Mouse (Mus musculus) liver, embryonic 14.5 days (tissue): ENCODE measurements around the gene Gm4303. TPM values are rescaled to one million over a fixed set of nuclear protein-coding genes. Genes with fewer than 3 reads are reported as not detected.
"Not testable (repeated sequence)": the region's sequence is repeated elsewhere in the genome, so short reads cannot be mapped to it uniquely, and the experiment has no call there.

ENCODE experiments used
- ATAC-seq: fragments of 200-750 bp; cut with Nextera tagmentation; 2 replicates; pipeline ENCODE4 v1.8.0; 2017; ENCODE audit warnings: moderate number of reproducible peaks, mild to moderate bottlenecking, moderate library complexity; ENCODE audit not compliant: insufficient read depth
- DNase-seq, 3 experiments: peaks; one replicate each; pipeline ENCODE4 v3.0.0-alpha.2; 2012 to 2013; ENCODE audit warnings: low read depth in 3 of 3, low spot score in 3 of 3
- H3K27ac ChIP-seq: fragments of 300-500 bp; sonication (generic); 2 replicates; pipeline ENCODE4 v1.5.1; 2014; ENCODE audit warnings: moderate library complexity, mild to moderate bottlenecking, control low read depth, inconsistent platforms
- H3K27me3 ChIP-seq: fragments of 300-500 bp; sonication (generic); 2 replicates; pipeline ENCODE4 v1.6.1; 2014; ENCODE audit warnings: mild to moderate bottlenecking, low read length, moderate library complexity; ENCODE audit not compliant: control insufficient read depth, insufficient read depth
- H3K36me3 ChIP-seq: fragments of 300-500 bp; sonication (generic); replicated peaks from 2 replicates; pipeline ENCODE4 v1.6.1; 2014; ENCODE audit warnings: low read depth; ENCODE audit not compliant: control insufficient read depth, insufficient read depth
- H3K4me1 ChIP-seq, 2 experiments: fragments of 200-500 bp in 1 of 2; fragments of 300-500 bp in 1 of 2; sonication (generic) in 1 of 2; replicated peaks; 2 replicates each; pipeline ENCODE4 v1.6.1; 2012 to 2014; ENCODE audit warnings: antibody characterized with exemption in 1 of 2, inconsistent platforms in 1 of 2, low read length in 1 of 2; ENCODE audit not compliant: control insufficient read depth in 2 of 2, insufficient read depth in 2 of 2
- H3K4me2 ChIP-seq: fragments of 300-500 bp; sonication (generic); 2 replicates; pipeline ENCODE4 v1.6.1; 2014; ENCODE audit warnings: low read depth, mild to moderate bottlenecking, control low read depth, moderate library complexity
- H3K4me3 ChIP-seq, 2 experiments: fragments of 200-500 bp in 1 of 2; fragments of 300-500 bp in 1 of 2; sonication (generic) in 1 of 2; 2 replicates each; pipeline ENCODE4 v1.5.1; 2012 to 2014; ENCODE audit warnings: low read depth in 2 of 2, low read length in 2 of 2, mild to moderate bottlenecking in 2 of 2, control low read depth in 1 of 2, inconsistent platforms in 1 of 2, moderate library complexity in 1 of 2; ENCODE audit not compliant: insufficient read depth in 1 of 2
- H3K9ac ChIP-seq: fragments of 300-500 bp; sonication (generic); replicated peaks from 2 replicates; pipeline ENCODE4 v1.6.1; 2014; ENCODE audit warnings: mild to moderate bottlenecking, control low read depth, moderate library complexity
- H3K9me3 ChIP-seq: fragments of 300-500 bp; sonication (generic); 2 replicates; pipeline ENCODE4 v1.6.1; 2016; ENCODE audit warnings: low read length, mixed read lengths; ENCODE audit not compliant: control insufficient read depth
- WGBS: fragments of 180-500 bp; shearing (Covaris S2); extraction: QIAGEN DNeasy Blood & Tissue Kit; methylation state at CpG from one replicate; pipeline ENCODE4 v1.1.7; 2014; ENCODE audit not compliant: insufficient replicate concordance; 5-methylcytosine and 5-hydroxymethylcytosine counted together
- polyA plus RNA-seq, 2 experiments: library from polyadenylated mRNA; depleted of rRNA in 1 of 2; stranded (reverse) in 1 of 2; unstranded in 1 of 2; fragments of >200 nt; fragmentation: Nextera tagmentation in 1 of 2; extraction: Ambion mirVana in 1 of 2; gene quantifications; 2 replicates each; pipeline versions ENCODE4 v1.2.1 to v1.2.3; 2012 to 2014

Gm4303 gene
- polyA plus RNA-seq, 2 experiments, result not detected

- WGBS, result no CpG with 5 or more reads among the region's 2 CpGs
- ATAC-seq, result not testable (repeated sequence)
Measured at GRCm38 (mm10) chr10:100382460-100382859, 36.7 kb downstream of the Gm4303 start, which contains the start of gene Gm4312. Gm4312 (minus strand) TSS chr10:100382560.

More at GRCm38 (mm10) chr10:100382460-100382859, 36.7 kb downstream of the Gm4303 start, which contains the start of gene Gm4312:
- not testable (repeated sequence) for H3K4me3 ChIP-seq, DNase-seq, H3K9me3 ChIP-seq, H3K4me1 ChIP-seq, H3K9ac ChIP-seq, H3K4me2 ChIP-seq, H3K27ac ChIP-seq, H3K27me3 ChIP-seq, H3K36me3 ChIP-seq

Other genes starting within 250 kb of the Gm4303 start
- gene Gm4301, start 10.3 kb upstream of the Gm4303 start, polyA plus RNA-seq (2012; rRNA removed), result not detected in 2 replicates
- gene Gm4301, start 10.3 kb upstream of the Gm4303 start, polyA plus RNA-seq (2014; fragmentation: Nextera tagmentation; extraction: Ambion mirVana), result not detected in 2 replicates
- gene Gm4302, start 5.1 kb upstream of the Gm4303 start, polyA plus RNA-seq (2012; rRNA removed), result not detected in 2 replicates
- not detected in 2 replicates for gene Gm4302, start 5.1 kb upstream of the Gm4303 start, polyA plus RNA-seq (2014; fragmentation: Nextera tagmentation; extraction: Ambion mirVana)
- gene Gm4305, start 5.1 kb downstream of the Gm4303 start, polyA plus RNA-seq (2012; rRNA removed), result not detected in 2 replicates
- gene Gm4305, start 5.1 kb downstream of the Gm4303 start, polyA plus RNA-seq (2014; fragmentation: Nextera tagmentation; extraction: Ambion mirVana), result not detected in 2 replicates
- gene Gm4307, start 15.4 kb downstream of the Gm4303 start, polyA plus RNA-seq (2012; rRNA removed), result not detected in 2 replicates
- not detected in 2 replicates for gene Gm4307, start 15.4 kb downstream of the Gm4303 start, polyA plus RNA-seq (2014; fragmentation: Nextera tagmentation; extraction: Ambion mirVana)
- not detected in 2 replicates for gene Gm4312, start 36.6 kb downstream of the Gm4303 start, polyA plus RNA-seq (2012; rRNA removed)
- not detected in 2 replicates for gene Gm4312, start 36.6 kb downstream of the Gm4303 start, polyA plus RNA-seq (2014; fragmentation: Nextera tagmentation; extraction: Ambion mirVana)
- gene Tmtc3, start 141.4 kb downstream of the Gm4303 start, polyA plus RNA-seq (2012; rRNA removed), result 3.0 and 3.4 TPM in 2 replicates
- 5.7 and 6.8 TPM in 2 replicates for gene Tmtc3, start 141.4 kb downstream of the Gm4303 start, polyA plus RNA-seq (2014; fragmentation: Nextera tagmentation; extraction: Ambion mirVana)
- gene Cep290, start 141.6 kb downstream of the Gm4303 start, polyA plus RNA-seq (2012; rRNA removed), result 1.4 and 3.2 TPM in 2 replicates
- 2.9 and 3.6 TPM in 2 replicates for gene Cep290, start 141.6 kb downstream of the Gm4303 start, polyA plus RNA-seq (2014; fragmentation: Nextera tagmentation; extraction: Ambion mirVana)
- 9.8 and 11.9 TPM in 2 replicates for gene 4930430F08Rik, start 244.5 kb downstream of the Gm4303 start, polyA plus RNA-seq (2012; rRNA removed)
- 16.2 and 18.2 TPM in 2 replicates for gene 4930430F08Rik, start 244.5 kb downstream of the Gm4303 start, polyA plus RNA-seq (2014; fragmentation: Nextera tagmentation; extraction: Ambion mirVana)
- not detected in 2 replicates for gene 1700017N19Rik, start 244.5 kb downstream of the Gm4303 start, polyA plus RNA-seq (2012; rRNA removed)
- gene 1700017N19Rik, start 244.5 kb downstream of the Gm4303 start, polyA plus RNA-seq (2014; fragmentation: Nextera tagmentation; extraction: Ambion mirVana), result not detected in 2 replicates